Mouse (Mus musculus) stomach, postnatal 0 days (tissue): ENCODE measurements at regions not wholly inside any gene's neighbourhood (a gene's known extent, or its start where the extent isn't known, plus 50 kb on each side); places are given as distances from the start of the nearest gene placed in this dataset.

Source experiments
- ATAC-seq: fragments of 200-750 bp; cut with Nextera tagmentation; 2 replicates; pipeline ENCODE4 v1.8.0; 2017; ENCODE audit not compliant: low FRiP score, low TSS enrichment
- DNase-seq: peaks from one replicate; pipeline ENCODE4 v3.0.0-alpha.2; 2016; ENCODE audit warnings: low spot score
- H3K27ac ChIP-seq: fragments of 300-500 bp; sonication (generic); replicated peaks from 2 replicates; pipeline ENCODE4 v1.5.1; 2014; ENCODE audit warnings: mild to moderate bottlenecking, control low read depth
- H3K27me3 ChIP-seq: fragments of 300-500 bp; sonication (generic); 2 replicates; pipeline ENCODE4 v1.6.1; 2014; ENCODE audit warnings: low read length; ENCODE audit not compliant: control insufficient read depth, insufficient read depth
- H3K36me3 ChIP-seq: fragments of 300-500 bp; sonication (generic); 2 replicates; pipeline ENCODE4 v1.6.1; 2014; ENCODE audit warnings: low read length, mixed read lengths; ENCODE audit not compliant: control insufficient read depth, insufficient read depth
- H3K4me1 ChIP-seq: fragments of 300-500 bp; sonication (generic); replicated peaks from 2 replicates; pipeline ENCODE4 v1.6.1; 2014; ENCODE audit warnings: antibody characterized with exemption; ENCODE audit not compliant: control insufficient read depth, insufficient read depth
- H3K4me2 ChIP-seq: fragments of 300-500 bp; sonication (generic); replicated peaks from 2 replicates; pipeline ENCODE4 v1.6.1; 2014; ENCODE audit warnings: low read depth, mild to moderate bottlenecking, control low read depth, moderate library complexity
- H3K4me3 ChIP-seq: fragments of 300-500 bp; sonication (generic); 2 replicates; pipeline ENCODE4 v1.5.1; 2014; ENCODE audit warnings: low read depth, low read length, control low read depth
- H3K9ac ChIP-seq: fragments of 300-500 bp; sonication (generic); 2 replicates; pipeline ENCODE4 v1.6.1; 2014; ENCODE audit warnings: mild to moderate bottlenecking, low read length, control low read depth, mixed read lengths
- H3K9me3 ChIP-seq: fragments of 300-500 bp; sonication (generic); 2 replicates; pipeline ENCODE4 v1.6.1; 2016; ENCODE audit warnings: low read length; ENCODE audit not compliant: control insufficient read depth
- CTCF ChIP-seq: IDR thresholded peaks from 2 replicates; pipeline ENCODE4 v1.5.1; 2016; ENCODE audit warnings: antibody characterized with exemption, low read depth, mild to moderate bottlenecking, moderate library complexity
- EP300 ChIP-seq: optimal IDR thresholded peaks from 2 replicates; pipeline ENCODE3; 2016; ENCODE audit warnings: antibody characterized with exemption
- WGBS: fragments of 180-500 bp; shearing (Covaris S2); extraction: QIAGEN DNeasy Blood & Tissue Kit; methylation state at CpG from one replicate; pipeline ENCODE4 v1.1.7; 2014; 5-methylcytosine and 5-hydroxymethylcytosine counted together

DNA sequence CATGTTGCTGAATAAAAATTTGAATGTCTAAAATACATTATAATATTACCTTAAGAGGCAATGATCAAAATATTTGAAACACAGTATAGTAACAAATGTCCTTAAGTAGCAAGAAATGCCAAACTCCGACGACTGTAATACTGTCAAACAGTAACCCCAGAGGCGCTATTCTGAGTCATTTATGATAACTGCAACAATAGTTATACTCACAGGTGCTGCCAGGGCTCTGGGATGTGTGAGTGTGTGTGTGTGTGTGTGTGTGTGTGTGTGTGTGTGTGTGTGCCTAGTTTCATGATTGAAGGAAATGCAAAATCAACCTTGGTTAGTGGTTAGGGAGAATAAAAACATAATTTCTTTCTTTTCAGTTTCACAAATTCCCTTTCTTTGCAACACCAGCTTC, 94.0 kb upstream of the Galnt15 start:
- Histone ChIP-seq H3K36me3 (no peaks in the 10 kb centered on the region), H3K9me3 (no peaks in the 10 kb centered on the region), H3K27ac (no peak overlapping the region), H3K4me1 (no peaks in the 10 kb centered on the region), H3K9ac (peak overlapping the region; percentile 41; the same call in 1 of the 2 replicates), H3K4me3 (no peak overlapping the region), H3K27me3 (no peaks in the 10 kb centered on the region), H3K4me2 (peak overlapping the region; percentile 47)
- WGBS, result 14% methylated on average over 3 of the region's 3 CpGs
- no peak for TF ChIP-seq EP300
- no peak for TF ChIP-seq CTCF
- ATAC-seq (peak; percentile 63; the same call in 1 of the 2 replicates), DNase-seq (peak; percentile 63)

DNA sequence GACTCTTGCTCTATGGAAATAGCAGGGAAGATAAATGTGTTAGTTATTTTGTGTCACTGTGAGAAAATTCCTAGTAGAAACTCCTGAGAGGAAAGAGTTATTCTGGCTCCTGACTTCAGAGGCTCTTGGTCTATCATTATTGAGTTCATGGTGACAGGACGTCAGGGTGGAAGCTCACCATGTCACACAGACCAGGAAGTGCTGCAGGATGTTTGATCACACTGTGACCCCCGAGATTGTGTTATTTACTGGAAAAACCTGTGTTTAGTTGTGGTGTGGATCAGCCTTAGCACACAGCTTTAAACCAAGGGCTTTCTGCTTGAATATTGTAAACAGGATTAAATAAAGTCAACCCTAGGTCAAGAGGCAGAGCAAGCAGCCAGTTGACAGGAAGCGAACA, 93.4 kb upstream of the Galnt15 start:
- Histone ChIP-seq H3K4me1 (no peaks in the 10 kb centered on the region), H3K9me3 (no peaks in the 10 kb centered on the region), H3K36me3 (no peaks in the 10 kb centered on the region), H3K27ac (no peak overlapping the region), H3K4me2 (no peak overlapping the region), H3K27me3 (no peaks in the 10 kb centered on the region), H3K4me3 (no peak overlapping the region), H3K9ac (no peak overlapping the region)
- 33% methylated on average over 3 of the region's 3 CpGs for WGBS
- no peak for TF ChIP-seq CTCF
- TF ChIP-seq EP300, result no peak
- no peak for ATAC-seq
- DNase-seq, result no peak

DNA sequence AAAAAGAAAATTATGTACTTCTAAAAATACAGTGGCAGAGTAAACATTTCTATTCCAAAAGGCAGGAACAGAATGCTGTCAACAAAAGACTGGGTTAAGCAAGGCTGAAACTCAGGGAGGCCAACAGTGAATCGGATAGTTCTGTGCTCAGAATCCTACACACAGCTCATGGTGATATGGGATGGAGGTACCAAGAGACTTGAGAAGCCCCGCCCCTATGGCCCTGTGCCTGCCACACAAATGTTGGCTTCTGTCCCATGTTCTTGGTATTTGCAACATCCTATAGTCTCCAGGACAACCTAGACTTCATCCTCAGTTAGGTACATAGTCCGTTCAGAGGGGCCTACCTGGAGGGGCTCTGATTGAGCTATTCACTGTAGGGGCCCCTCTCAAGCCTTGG, 92.2 kb upstream of the Galnt15 start:
- no peak overlapping the region for H3K4me2 ChIP-seq
- no peak for ATAC-seq
- DNase-seq, result no peak
- H3K9ac ChIP-seq, result no peak overlapping the region
- no peaks in the 10 kb centered on the region for H3K36me3 ChIP-seq
- H3K4me3 ChIP-seq, result no peak overlapping the region
- WGBS, result 87% methylated on average over 3 of the region's 3 CpGs
- H3K4me1 ChIP-seq, result no peaks in the 10 kb centered on the region
- no peaks in the 10 kb centered on the region for H3K9me3 ChIP-seq
- H3K27ac ChIP-seq, result no peak overlapping the region
- H3K27me3 ChIP-seq, result no peaks in the 10 kb centered on the region
- no peak for TF ChIP-seq EP300
- no peak for TF ChIP-seq CTCF

DNA sequence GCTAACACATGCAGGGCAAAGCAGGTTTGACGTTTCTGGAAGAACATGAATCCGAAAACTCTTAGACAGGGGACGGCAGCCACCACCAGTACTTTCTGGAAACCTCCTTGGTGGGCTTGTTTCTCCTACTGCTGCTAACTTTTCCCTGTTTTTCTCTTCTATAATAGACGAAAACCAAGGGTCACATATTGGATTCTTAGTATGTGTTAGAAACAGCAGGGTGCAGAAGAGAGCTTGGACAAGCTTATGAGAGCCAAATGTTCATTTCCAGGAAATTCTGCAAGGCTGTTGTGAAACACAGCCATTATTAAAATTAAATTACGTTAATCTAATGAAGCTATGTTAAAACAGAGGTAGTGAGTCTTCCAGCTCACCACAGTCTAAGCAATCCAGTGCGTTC, 87.9 kb upstream of the Galnt15 start:
- peak; percentile 8; the same call in 1 of the 2 replicates for TF ChIP-seq CTCF
- no peak for TF ChIP-seq EP300
- no peak for DNase-seq

DNA sequence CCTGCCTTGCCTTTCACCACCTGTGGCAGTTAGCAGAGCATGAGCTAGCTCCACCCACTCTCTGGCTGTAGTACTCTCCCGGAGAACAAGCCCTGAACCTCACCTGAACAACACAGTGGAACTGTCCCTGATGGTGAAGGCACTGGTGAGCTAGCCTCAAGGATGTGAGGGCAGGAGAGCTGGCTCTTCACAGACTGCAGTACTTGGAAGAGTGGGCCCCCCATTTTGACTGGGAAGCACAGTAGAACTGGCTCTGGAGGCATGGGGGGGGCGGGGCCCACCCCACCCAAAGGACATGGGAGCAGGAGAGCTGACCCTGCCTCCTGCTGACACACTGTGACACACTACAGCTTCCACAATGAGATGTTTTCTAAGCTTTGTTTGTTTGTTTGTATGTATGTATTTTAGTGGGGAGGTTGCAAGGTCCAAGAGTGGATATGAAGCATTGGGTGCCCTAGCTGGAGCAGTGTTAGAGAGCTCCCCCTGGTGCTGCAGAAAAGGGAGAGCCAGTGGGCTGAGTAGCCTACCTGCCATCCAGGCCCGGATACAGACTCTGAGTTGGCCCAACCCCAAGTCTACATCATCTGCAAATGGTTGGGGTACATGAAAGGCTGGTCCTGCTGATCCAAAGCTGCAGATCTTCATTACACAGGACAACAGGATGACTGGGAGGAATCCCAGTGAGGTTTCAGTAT, 86.4 kb upstream of the Galnt15 start:
- TF ChIP-seq CTCF, result peak; percentile 70
- TF ChIP-seq EP300, result no peak
- 50% methylated on average over 3 of the region's 3 CpGs for WGBS
- peak; percentile 27 for DNase-seq
- no peaks in the 10 kb centered on the region for H3K36me3 ChIP-seq
- no peaks in the 10 kb centered on the region for H3K9me3 ChIP-seq
- H3K27me3 ChIP-seq, result no peaks in the 10 kb centered on the region
- H3K4me2 ChIP-seq, result no peak overlapping the region
- ATAC-seq, result no peak
- no peak overlapping the region for H3K4me3 ChIP-seq
- no peak overlapping the region for H3K27ac ChIP-seq
- H3K4me1 ChIP-seq, result no peaks in the 10 kb centered on the region
- no peak overlapping the region for H3K9ac ChIP-seq

More for the DNA sequence above, 87.9 kb upstream of the Galnt15 start:
- Histone ChIP-seq H3K9me3 (no peaks in the 10 kb centered on the region), H3K9ac (no peak overlapping the region), H3K27ac (no peak overlapping the region), H3K27me3 (no peaks in the 10 kb centered on the region), H3K4me3 (no peak overlapping the region), H3K4me2 (no peak overlapping the region), H3K4me1 (no peaks in the 10 kb centered on the region), H3K36me3 (no peaks in the 10 kb centered on the region)
- no peak for ATAC-seq
- WGBS, result 85% methylated on average over 6 of the region's 6 CpGs

DNA sequence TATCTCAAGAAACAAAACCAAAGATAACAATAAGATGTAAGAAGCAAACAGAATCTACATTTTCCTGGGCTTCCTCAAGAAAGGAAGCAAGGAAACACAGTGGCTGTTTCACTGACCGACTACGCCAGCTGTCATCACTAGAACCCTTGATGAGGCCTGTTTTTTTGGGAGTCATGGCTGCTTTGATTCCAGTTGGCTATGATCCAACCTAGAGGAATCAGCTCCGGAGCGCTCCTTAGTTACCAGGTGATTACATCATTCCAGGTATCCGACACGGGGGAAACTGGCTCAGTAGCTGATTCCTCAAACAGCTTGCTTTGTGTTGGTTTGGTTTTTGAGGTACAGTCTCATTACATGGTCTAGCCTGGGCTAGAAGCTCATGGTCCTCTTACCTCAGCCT, 84.1 kb upstream of the Galnt15 start:
- no peak overlapping the region for H3K4me3 ChIP-seq
- H3K4me1 ChIP-seq, result no peaks in the 10 kb centered on the region
- no peak overlapping the region for H3K4me2 ChIP-seq
- 73% methylated on average over 6 of the region's 6 CpGs for WGBS
- H3K27me3 ChIP-seq, result no peaks in the 10 kb centered on the region
- H3K9ac ChIP-seq, result no peak overlapping the region
- no peak for ATAC-seq
- no peak for TF ChIP-seq CTCF
- no peak for TF ChIP-seq EP300
- no peaks in the 10 kb centered on the region for H3K9me3 ChIP-seq
- DNase-seq, result no peak
- no peak overlapping the region for H3K27ac ChIP-seq
- H3K36me3 ChIP-seq, result no peaks in the 10 kb centered on the region
